Mouse (Mus musculus): ENCODE measurements at regions not wholly inside any gene's neighbourhood (a gene's known extent, or its start where the extent isn't known, plus 50 kb on each side); places are given as distances from the start of the nearest gene placed in this dataset.

DNA sequence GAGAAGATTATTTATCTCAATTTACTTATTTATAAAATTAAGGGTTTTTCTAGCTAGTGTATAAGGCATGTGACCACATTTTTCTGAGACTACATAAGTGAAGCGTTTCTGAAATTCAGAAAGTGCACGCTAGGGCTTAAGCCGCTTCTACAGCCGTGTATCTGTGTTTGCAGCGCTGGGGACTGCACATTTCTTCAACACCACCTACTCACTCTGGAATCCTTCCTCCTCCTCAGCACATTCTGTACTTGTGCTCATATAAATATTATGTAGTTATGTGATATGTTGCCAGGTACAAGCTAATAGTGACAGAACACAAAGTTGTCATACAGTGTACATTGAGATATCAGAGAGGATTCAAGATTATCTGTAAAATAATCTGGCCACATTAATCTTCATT is 251.0 kb upstream of the Slc30a5 start:
- TF ChIP-seq REST (IDR thresholded peaks at IDR 0.05; ENCODE audit: insufficient read depth, insufficient read length): no peak
- TF ChIP-seq POLR2AphosphoS2 (IDR thresholded peaks at IDR 0.05; ENCODE audit: insufficient read length, low read depth): no peak
- no peak for TF ChIP-seq E2F4 (IDR thresholded peaks at IDR 0.05; ENCODE audit: insufficient read depth)
- TF ChIP-seq SRF (IDR thresholded peaks at IDR 0.05; ENCODE audit: control insufficient read depth, insufficient read length, low read depth): no peak
- TF ChIP-seq POLR2A (IDR thresholded peaks at IDR 0.05; ENCODE audit: insufficient read length, low read depth): no peak
- TF ChIP-seq MYOD1 (IDR thresholded peaks at IDR 0.05; ENCODE audit: control insufficient read depth in 1 of 3, insufficient read length in 2 of 3, low read depth in 2 of 3): no peak
- TF ChIP-seq TCF3 (IDR thresholded peaks at IDR 0.05; ENCODE audit: insufficient read length, low read depth): no peak
- TF ChIP-seq CEBPB (IDR thresholded peaks at IDR 0.05; ENCODE audit: insufficient read depth, poor library complexity, severe bottlenecking): no peak
- TF ChIP-seq TCF12 (IDR thresholded peaks at IDR 0.05; ENCODE audit: insufficient read depth, poor library complexity, severe bottlenecking): no peak
- no peak for TF ChIP-seq USF1 (IDR thresholded peaks at IDR 0.05; ENCODE audit: low read depth)
- TF ChIP-seq MAX (IDR thresholded peaks at IDR 0.05; ENCODE audit: low read depth): no peak
